Mouse (Mus musculus) gastrocnemius, postnatal 10 days (tissue): ENCODE measurements around the gene Shroom1. TPM values are rescaled to one million over a fixed set of nuclear protein-coding genes. Genes with fewer than 3 reads are reported as not detected.
"Not testable (repeated sequence)": the region's sequence is repeated elsewhere in the genome, so short reads cannot be mapped to it uniquely, and the experiment has no call there.

Source experiments
- DNase-seq: peaks from one replicate; pipeline ENCODE4 v3.0.0; 2021; ENCODE audit warnings: mixed read lengths
- long read RNA-seq, 2 experiments: library from polyadenylated mRNA; stranded (forward); transcript quantifications; one replicate each; pipeline ENCODE4 v2.0.0; 2021
- total RNA-seq, 2 experiments: library from RNA; stranded (reverse); gene quantifications; 2 replicates each; pipeline ENCODE4 v1.2.3; 2021

Shroom1 gene
- total RNA-seq = under 1 TPM; 0.45 to 0.54 TPM
- long read RNA-seq, experiment 1, partial matches to known transcripts = 0 of 2 reads
- long read RNA-seq, experiment 1, other reads (novel, unspliced or antisense) = 1 of 2 reads
- long read RNA-seq, experiment 2, partial matches to known transcripts = 0 of 1 reads
- long read RNA-seq, experiment 2, other reads (novel, unspliced or antisense) = 0 of 1 reads

DNA sequence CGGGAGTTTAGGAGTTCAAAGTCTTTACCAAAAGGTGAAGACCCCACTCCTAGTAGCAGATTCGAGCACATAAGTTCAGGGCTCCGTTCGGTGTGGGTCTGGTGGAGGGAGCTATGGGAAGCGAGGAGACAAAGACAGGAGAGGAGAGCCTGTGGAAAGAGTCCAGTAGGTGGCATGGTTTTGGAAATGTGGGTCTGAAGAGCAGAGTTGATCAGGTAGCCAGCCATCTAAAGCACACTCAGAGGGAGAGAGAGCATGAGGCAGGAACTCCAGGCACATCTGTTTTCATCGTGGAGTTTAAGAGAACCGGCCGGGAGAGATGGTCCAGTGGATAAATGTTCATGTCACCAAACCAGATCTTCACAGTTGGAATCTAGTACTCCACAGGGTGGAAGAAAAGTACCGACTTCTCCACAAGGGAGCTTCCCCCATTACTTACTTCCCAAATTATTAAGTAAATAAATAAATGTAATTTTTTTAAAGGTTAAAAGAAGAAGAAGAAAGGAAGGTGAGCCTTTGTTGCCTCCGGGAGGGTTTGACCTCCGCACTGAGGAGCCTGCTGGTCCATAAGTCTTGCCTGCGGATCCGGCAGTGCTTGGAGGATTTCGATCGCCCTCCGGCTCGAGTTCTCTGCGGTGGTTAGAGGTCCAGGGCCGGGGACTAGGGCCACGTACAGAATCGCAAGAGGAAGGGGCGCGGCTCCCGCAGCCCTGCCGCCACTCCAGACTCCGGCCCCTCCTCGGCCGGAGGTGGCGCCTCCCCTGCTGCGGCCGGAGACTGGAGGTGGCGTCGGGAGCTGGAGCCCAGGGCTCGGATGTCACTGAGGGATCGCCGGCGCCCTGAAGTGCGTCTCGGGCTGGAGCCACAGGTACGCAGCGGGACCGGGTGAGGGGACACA is at the start of gene Shroom1, which contains the start of gene Gm10447:
Gene Shroom1, plus strand, starts transcription at position 732 of the 898 bp plus-strand sequence.
Gene Gm10447, minus strand, starts transcription at position 637 of the 898 bp plus-strand sequence.
- peak; percentile 50 for DNase-seq

DNA sequence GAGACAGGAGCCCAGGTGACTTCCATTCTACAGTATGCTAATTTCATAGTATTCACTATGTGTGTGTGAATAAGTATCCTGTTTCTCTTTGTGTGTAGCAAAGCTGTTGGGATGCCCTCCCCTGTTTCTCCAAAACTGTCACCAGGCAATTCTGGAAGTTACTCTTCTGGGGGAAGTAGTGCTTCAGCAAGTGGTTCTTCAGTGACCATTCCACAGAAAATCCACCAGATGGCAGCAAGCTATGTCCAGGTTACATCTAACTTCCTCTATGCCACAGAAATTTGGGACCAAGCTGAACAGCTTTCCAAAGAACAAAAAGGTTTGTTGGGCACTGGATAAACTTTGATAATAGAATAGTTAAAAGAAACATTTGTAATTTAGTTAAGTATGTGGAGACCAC is 45.3 kb upstream of the Shroom1 start:
- no peak for DNase-seq

DNA sequence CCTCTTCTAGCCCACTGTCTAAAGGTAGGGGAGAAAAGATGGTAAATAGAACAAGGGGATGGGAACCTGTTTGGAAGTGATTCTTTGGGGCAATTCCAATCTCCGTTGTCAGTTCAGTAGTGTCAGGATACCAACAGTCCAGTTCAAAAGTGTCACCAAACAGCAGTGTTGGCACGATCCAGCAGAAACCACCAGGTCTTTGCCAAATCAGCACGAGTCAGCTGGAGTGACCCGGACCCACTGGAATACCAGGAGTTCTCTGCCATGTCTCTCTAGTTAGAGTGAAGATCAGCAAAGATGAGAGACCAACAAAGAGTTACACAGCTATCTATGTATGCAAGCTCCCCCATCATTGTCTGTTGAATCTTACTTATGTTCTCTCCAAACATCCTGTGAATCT is 43.1 kb upstream of the Shroom1 start:
- no peak for DNase-seq

DNA sequence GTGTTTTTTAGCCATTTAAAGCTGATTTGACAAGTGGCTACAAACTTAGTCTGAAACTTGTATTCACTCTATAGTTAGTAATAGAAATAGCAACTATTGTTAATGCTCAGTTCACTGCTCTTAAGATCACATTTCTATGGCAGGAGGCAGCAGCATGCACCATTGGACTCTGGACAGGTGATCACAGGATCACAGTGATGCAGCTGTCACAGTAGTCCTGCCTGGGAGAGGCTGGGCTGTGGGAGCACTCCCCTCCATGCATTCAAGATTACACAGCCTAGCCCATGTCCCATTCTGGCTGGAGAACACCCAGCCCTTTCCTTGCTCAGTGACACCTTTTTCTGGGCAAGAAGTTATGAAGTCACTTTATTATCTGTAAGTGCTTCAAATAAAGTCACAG is 39.0 kb upstream of the Shroom1 start:
- DNase-seq = no peak

DNA sequence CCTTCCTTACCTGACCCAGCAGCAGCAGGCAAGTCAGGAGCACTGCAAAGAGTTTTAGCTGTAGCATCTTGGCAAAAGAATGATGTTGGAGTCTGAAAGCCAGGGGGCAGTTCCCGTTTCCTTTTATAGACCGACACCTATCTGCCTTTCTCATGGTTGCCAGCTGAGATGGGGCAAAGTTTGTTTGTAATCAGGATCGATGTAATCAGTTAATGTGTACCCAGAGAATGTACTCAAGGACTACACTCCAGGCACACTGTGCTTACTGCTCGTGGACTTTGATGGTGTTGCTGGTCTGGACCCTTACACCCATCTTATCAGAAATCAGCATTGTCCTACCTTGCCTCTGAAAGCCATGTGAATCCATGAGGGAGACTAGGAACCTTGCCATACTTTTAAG is 34.0 kb upstream of the Shroom1 start, which contains the start of gene Leap2:
Gene Leap2, minus strand, starts transcription at position 135 of the 400 bp plus-strand sequence.
- no peak for DNase-seq

DNA sequence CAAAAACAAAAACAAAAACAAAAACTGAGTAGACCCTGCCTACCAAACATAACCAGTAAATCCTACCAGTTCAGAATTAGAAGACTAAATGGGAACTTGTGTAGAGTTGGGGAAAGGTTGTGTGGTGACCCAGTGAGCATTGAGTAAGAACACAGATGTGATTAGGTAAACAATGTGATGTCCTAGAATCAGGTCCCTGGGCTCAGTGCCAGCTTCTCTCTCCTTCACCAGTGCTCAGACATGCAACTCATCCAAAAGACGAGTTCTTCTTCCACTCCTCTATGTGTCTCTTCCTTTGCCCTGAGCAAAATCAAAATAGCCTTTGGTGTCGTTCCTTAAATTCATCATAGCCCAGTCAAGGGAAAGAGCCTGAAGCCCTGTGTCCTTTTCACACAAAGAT is 32.2 kb upstream of the Shroom1 start:
- no peak for DNase-seq

DNA sequence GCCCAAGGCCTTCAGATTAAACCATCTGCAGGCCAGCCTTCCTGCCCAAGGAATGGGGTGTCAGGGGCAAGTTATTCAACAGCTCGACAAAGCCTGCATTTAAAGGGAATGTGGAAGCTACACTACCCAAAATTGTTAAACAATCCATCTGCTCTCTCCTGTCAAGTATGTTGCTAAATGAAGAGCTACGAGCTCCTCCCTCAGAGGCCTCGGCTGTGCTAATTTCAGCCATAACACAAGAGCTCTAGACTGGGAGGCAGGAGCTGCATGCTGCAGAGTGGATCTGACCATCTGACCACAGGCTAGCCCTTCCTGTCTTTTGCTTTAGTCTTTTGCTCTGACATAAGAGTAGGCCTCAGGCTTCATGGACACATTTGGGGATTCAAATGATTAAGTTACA is 31.8 kb upstream of the Shroom1 start:
- DNase-seq = no peak

DNA sequence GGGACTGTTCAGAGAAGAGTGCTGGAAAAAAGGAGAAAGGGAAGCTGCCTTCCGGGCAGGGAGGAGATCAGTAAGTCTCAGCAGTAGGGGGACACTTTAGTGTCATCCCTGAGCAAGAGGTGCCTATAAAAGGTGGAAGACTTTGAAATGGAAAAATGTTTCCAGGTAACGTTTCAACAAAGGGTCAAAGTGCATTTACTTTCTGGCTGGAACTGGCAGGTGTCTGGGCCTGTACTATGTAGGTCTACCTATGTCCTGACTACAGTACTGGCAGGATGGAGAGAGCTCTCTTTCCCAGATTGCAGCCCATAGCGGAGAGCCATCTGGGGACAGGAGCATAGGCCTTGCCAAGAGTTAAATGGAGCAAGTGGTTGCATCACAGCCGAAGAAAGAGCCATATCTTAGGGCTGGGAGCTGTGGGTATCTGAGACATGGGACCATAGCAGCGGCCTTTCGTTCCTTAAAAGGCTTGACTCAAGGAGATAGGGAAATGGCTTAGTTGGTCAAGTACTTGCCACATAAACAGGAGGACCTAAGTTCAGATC is 31.2 kb upstream of the Shroom1 start:
- DNase-seq = no peak

DNA sequence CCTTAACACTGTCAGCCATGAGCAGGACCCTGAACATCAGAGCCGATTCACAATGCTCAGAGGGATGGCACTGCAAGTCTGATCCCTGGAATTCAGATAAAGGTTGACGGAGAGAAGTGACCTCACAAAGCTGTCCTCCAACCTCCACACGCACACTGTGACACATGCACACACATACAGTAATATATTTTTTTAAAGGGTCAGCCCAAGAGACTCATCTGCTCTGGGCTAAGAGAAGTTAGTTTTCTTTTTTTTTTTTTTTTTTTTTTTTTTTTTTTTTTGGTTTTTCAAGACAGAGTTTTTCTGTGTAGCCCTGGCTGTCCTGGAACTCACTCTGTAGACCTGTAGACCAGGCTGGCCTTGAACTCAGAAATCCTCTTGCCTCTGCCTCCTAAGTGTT is 30.1 kb upstream of the Shroom1 start:
- DNase-seq = not testable (repeated sequence)

DNA sequence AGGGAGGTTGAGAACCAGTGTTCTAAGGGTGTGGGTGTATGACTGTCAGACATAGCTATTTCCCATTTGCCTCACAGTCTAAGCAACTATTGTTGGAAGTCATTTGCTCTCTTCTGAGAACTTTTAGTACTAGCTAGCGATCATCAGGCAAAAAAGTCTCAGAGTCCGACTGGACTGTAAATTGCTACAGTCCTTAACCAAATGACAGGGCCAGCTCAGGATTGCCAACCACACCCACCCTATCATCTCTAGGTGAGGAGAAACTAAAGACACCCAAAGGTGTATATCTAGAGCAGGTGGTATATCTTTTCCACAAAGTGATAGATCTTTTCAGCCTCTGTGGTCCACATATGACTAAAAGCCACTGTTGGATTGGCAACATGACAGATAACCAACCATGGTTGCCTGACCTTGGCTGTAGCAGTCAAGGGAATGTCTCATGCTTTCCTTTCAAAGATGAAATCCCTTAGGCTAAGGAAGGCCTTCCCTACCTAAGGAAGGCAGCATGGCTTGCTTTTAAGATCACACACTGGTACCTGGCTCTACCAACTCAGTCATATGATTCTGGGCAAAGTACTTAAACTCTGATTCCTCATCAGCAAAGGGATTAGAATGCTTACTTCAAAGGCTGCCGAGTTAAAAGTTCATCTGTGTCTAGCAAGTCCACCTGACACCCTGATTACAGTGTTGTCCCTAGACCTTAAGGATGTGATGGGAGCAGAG is 28.9 kb upstream of the Shroom1 start:
- DNase-seq = no peak

DNA sequence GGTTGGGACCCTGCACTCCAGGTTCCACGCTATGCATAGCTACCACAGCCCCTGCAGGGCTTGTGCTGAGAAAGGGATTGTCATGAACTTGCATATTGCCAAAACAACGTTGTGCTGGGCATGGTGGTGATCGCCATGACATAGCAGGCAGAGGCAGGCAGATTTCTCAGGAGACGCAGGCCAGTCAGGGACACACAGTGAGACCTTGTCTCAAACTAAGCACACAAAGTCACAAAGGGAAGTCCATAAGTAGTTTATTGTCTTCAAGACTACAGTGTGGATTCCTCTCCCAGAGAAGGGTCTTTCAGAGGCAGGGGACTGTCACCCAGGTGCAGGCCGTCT is 28.3 kb upstream of the Shroom1 start:
- DNase-seq = no peak

DNA sequence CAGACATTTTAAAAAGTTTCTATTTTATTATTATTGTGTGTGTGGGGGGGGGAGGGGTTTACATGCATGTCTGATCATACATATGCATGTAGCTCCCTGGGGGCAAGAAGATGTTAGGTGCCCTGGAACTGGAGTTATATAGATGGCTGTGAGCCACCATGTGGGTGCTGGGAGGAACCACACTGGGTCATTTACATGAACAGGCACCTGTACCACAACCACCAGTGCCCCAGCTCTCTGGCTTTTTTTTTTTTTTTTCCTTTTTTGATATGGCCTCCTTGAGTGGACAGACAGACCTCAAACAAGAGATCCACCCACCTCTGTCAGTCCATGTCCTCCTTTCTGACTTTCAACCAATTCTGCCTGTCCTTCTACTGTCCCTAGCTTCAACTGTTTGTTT is 27.8 kb upstream of the Shroom1 start:
- DNase-seq = no peak

DNA sequence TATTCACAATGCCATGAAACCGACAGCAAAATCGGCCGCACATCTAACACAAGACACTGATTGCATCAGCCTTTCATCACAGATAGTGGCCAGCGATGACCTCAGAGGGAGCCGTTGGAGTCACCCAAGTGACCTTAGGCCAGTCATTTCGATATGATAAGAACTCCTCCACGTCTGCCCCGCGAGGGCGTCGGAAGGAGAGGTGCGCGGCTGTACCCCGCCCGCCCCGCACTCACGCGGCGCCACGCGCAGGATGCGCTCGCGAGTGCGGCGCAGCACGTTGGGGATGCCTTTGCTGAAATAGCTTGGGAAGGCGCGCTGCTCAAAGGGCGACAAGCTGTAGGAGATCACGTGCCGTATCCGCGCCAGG is 26.7 kb upstream of the Shroom1 start:
- no peak for DNase-seq

DNA sequence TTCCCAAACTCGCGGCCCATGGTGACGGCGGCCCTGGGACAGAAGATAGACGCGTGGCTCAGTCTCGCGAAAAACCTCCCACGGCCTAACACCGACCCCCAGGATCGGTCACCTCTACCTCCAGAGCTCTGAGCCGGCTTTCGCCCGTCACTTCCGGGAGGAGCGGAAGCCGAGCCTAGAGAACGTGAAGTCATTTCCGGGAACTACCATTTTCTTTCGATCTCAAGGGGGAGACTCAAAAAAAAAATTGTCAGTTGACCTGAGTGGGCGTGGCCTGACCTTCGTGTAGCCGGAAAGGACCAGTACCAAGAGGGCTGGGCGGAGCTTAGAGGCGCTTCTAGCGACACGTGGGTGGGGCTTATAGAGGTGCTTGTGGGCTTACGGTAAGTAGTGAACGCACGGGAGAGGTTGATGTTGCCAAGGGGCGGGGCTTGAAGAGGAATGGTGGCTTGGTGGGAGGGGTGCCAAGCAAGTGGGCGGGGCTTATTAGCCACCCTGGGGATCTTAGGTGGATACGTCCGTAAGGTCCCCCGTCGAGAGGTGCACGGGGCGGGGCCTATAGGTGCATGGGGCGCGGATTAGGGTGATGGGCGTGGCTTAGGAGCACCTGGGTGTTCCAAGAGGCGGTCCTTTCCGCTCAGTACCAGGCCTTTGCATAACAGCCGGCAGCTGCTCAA is 26.2 kb upstream of the Shroom1 start, which contains the start of the genes Uqcrq and Gdf9:
Gene Uqcrq, minus strand, starts transcription at position 162 of the 677 bp plus-strand sequence.
Gene Gdf9, plus strand, starts transcription at position 354 of the 677 bp plus-strand sequence.
- DNase-seq = peak; percentile 96

DNA sequence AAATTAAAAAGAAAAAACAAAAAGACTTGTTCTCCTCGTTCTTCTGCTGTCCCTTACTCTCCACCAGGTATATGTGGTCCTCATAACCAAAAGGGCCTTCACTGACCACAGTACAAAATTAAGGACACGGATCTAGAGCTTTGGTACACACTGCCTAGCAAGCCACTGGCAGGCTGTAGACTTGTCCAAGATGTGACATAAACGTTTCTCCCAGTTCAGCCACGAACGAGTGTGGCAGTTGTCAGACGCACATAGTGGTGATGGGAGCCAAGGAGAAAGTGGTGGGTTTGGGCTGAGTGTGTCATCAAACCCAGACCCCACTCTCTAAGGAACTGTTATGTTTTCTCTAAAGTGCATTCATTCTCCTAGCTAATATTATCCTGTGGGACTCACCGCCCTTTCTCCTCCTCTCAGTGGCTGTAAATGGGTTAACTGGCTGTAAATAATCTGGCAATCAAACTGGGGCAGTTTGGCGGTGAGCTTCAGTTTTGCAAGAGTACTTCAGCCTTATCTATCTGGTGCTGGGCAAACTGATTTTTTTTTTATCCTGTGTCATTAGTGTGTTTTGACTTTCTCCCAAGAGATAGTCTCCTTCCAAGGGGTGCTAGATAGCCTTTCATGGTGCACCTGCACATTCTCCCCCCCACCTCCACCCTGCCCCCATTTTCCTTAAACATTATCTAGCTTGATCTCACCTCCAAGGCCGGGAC is 25.5 kb upstream of the Shroom1 start:
- no peak for DNase-seq

DNA sequence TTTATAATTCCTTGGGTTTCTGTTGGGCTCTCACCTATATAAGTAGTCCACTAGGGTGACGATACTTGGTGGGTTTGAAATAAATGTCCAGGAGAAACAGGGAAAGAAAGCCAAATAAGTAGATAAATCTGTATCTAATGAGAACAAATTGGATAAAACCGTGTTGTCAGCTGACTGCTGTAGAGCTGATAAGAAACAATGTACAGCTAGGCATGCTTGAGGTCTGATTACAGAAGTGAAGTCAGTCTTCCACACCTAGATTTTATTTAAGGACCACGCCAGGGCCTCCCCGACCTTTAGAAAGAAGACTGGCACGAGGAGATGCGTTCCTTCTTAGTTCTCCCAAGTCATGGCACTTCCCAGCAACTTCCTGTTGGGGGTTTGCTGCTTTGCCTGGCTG is 23.9 kb upstream of the Shroom1 start:
- DNase-seq = no peak

DNA sequence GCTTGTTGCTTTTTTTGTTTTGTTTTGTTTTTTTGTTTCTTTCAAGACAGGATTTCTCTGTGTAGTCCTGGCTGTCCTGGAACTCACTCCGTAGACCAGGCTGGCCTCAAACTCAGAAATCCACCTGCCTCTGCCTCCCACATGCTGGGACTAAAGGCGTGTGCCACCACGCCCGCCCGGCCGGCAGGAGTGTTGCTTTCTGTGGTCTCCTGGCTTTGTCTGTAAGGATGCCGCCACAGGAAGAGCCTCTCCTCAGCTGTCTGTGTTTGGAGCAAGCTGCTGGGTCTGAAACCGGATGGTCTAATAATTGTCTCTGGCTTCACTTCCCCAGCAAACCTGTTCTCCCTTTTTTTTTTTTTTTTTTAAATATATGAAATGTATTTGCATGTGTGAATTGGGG is 21.5 kb upstream of the Shroom1 start:
- no peak for DNase-seq

DNA sequence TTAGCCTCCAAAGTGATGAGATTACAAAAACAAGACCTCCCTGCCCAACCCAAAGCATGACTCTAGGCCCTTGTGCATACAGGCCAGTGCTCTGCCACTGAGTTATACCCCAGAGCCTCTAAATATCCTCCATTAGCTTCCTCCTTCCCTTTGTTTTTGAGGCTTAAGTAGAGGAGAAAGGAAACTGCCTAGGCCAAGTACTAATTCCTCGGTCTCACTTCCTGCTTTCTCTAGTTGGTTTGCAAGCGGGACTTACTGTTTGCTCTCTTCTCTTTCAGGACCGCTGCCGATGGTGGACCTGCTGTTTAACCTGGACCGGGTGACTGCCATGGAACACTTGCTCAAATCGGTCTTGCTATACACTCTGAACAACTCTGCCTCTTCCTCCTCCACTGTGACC is 20.7 kb upstream of the Shroom1 start:
- no peak for DNase-seq

DNA sequence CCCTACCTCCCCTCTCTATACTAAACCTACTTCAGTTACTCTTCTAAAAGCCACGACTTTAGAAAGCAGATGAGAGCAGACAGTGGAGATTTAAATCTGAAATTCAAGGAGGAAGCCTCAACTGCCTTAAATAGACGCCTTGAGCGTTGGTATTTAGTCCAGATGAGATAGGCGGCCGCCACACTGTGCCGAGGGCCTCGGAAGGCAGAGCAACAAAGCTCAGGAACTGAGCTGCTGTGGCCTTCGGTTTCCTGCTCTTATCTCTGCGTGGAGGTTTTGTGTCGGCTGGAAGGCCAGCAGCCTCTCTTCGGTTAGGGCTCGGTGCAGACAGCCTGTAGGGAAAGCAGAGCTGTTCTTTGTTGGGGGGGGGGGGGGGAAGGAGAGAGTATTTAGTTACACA is 15.1 kb upstream of the Shroom1 start:
- DNase-seq = no peak

DNA sequence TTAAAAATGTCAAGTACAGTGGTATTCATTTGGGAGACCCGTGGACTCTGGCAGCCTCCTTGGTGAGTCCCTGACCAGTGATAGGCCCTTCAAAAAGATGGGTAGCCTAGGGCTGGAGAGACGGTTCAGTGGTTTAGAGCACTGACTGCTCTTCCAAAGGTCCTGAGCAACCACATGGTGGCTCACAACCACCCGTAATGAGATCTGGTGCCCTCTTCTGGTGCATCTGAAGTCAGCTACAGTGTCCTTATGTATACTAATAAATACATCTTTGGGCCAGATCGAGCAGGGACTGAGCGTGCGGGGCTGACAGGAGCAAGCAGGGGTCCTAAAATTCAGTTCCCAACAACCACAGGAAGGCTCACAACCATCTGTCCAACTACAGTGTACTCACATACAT is 13.1 kb upstream of the Shroom1 start:
- no peak for DNase-seq

DNA sequence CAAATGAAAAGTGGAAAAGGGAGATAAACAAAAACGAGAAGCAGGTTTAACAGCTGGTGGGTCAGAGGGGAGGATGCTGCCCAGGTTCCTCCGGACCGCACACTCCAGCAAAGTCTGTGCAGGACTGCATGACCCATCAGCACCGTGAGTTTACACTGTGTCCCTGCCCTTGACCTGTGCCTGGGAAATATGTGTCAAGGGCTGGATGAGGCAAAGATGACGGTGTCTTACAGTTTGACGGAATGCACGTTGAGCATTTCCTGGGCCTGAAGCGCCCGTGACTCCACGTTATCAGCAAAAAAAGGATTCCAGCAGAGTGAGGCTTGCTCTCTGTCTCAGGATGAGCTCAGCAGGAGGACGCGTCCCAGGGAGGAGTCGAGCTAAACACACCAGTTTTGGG is 11.4 kb upstream of the Shroom1 start:
- DNase-seq = no peak
